Mouse (Mus musculus): Measurements from ENCODE around the gene Camp. TPM values are rescaled to one million over a fixed set of nuclear protein-coding genes. Genes with fewer than 3 reads are reported as not detected.

The Camp gene
- 1.9 TPM in 2 replicates for polyA plus RNA-seq (2016; fragmentation: Nextera tagmentation; extraction: Ambion mirVana)

DNA sequence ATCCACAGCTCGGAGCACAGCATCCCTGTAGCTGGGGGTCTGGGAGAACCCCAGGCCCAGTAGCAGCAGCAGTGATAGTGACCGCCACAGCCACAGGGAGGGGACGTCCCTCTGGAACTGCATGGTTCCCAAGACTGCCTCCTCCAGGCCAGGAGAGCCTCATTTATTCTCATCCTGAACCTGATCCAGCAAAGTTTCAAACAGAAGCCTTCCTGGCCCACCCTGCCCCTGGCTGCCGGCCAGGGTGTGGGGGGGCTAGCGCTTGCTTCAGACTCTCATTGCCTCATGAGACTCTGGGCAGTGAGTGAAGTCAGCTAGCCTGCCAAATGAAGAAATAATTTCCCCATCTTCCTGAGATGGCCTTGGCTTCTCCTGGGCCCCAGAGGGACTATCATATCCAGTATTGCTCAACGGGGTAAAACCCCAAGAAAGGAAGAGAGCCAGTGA lies at the start of gene Camp:
TSS of gene Camp (minus strand) at position 306 of the 447 bp plus-strand sequence.
- H3K4me1 ChIP-seq, result no peaks in the 10 kb centered on the region
- ATAC-seq (ENCODE audit: insufficient number of reproducible peaks, insufficient read depth, low FRiP score, low TSS enrichment), result 0 out of 2 replicates have a peak, but pooled peaks have one; percentile 47
- WGBS, result 65% methylated on average over 6 of the region's 6 CpGs

DNA sequence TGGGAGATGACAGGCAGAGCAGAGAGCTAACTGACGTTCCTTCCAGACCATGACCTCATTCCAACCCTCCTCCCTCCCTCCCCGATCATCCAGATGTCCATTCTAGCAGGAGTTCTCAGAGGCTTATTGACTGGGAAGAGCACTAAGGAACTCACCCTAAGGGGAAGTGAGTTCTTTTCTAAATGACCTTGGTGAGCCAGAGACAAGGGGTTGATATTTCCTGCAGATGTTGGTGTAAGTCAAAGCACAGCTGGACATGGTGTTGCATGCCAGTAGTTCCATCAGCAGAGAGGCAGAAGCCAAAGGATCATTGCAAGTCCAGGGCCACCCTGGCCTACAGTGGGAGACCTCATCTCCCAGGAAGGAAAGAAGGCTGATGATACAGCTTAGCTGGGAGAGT lies 48.6 kb upstream of the Camp start:
- Histone ChIP-seq H3K4me2 (replicated peaks) (no peak overlapping the region), H3K9me3 (no peaks in the 10 kb centered on the region), H3K36me3 (peaks cover 17% of the 10 kb centered on the region), H3K4me1 (peaks cover 11% of the 10 kb centered on the region), H3K27ac (no peak overlapping the region), H3K27me3 (no peaks in the 10 kb centered on the region), H3K9ac (no peak overlapping the region), H3K4me3 (no peak overlapping the region)
- no peak for ATAC-seq (ENCODE audit: insufficient number of reproducible peaks, insufficient read depth, low FRiP score, low TSS enrichment)
- WGBS, result 30% methylated on average over 2 of the region's 2 CpGs

More for the DNA sequence above, at the start of gene Camp:
- H3K27me3 ChIP-seq, result no peaks in the 10 kb centered on the region
- H3K4me2 ChIP-seq (replicated peaks), result no peak within 1 kb of the TSS
- H3K4me3 ChIP-seq, result no peak within 1 kb of the TSS
- H3K9ac ChIP-seq, result no peak within 1 kb of the TSS
- H3K9me3 ChIP-seq, result no peaks in the 10 kb centered on the region
- H3K27ac ChIP-seq, result no peak within 1 kb of the TSS
- H3K36me3 ChIP-seq, result peaks cover 3% of the 10 kb centered on the region; the same call in 1 of the 2 replicates

DNA sequence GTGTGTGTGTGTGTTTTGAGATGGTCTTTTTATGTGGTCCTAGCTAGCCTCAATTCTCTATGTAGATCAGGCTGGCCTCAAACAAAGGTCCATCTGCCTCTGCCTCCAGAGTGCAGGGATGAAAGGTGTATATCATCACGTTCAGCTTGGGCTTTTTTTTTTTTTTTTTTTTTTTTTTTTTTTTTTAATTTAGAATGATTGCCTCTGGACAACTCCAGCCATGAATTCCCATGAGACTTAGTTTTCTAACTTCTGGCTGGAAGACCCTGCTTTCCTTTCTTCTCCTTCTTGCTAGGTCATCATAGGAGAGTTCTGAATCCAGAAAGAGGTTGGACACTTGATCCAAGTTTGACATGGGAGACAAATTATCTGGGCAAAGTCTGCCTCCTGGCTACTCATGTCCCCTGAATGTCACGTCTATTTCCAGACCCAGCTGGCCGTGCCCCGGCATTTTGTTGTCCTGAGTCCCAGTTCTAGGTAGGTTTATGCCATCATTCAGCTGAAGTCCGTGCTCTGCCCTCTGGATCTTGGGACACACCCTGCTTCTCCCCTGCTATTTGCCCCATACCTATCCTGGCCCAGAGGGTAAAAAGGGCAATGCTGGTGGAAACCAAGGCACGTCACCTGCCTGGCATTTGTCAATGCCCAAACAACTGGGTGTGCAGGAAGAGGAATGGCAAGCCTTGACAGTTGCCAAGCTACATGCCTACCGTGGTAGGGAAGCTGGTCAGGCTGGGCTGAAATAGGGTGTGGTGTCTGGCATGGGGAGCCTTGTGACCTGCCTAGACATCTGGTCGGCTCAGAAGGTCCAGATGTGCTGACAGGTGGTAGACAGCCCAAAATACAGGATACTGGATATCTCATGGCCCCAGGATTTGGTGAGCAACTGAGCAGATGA lies 47.1 kb upstream of the Camp start:
- WGBS, result 86% methylated on average over 8 of the region's 8 CpGs
- no peak for ATAC-seq (ENCODE audit: insufficient number of reproducible peaks, insufficient read depth, low FRiP score, low TSS enrichment)
- no peaks in the 10 kb centered on the region for H3K9me3 ChIP-seq
- H3K4me3 ChIP-seq, result no peak overlapping the region
- peaks cover 11% of the 10 kb centered on the region for H3K4me1 ChIP-seq
- H3K4me2 ChIP-seq (replicated peaks), result no peak overlapping the region
- no peaks in the 10 kb centered on the region for H3K27me3 ChIP-seq
- no peak overlapping the region for H3K9ac ChIP-seq
- peaks cover 31% of the 10 kb centered on the region for H3K36me3 ChIP-seq
- no peak overlapping the region for H3K27ac ChIP-seq

DNA sequence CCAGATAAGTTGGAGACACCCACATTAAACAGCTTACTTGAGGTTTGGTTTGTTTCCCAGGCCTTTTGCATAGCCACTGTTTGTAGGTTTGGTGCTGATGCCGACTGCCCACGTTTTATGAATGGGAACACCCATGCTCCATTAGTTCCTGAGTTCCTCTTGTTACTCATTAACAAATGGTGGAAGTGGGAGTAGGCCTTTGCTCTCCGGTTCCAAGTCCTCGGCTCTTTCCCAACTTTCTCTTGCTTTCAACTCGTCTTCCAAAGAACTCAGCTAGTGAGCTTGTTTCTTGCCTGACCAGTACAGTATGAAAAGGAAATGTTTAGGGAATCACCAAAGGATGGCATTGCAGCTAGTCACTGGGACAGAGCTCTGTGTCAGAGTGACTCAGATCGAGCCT lies 46.2 kb upstream of the Camp start:
- WGBS, result 89% methylated on average over 6 of the region's 6 CpGs
- no peak overlapping the region for H3K9ac ChIP-seq
- H3K9me3 ChIP-seq, result no peaks in the 10 kb centered on the region
- peaks cover 11% of the 10 kb centered on the region for H3K4me1 ChIP-seq
- H3K36me3 ChIP-seq, result peaks cover 40% of the 10 kb centered on the region
- no peak overlapping the region for H3K27ac ChIP-seq
- no peak for ATAC-seq (ENCODE audit: insufficient number of reproducible peaks, insufficient read depth, low FRiP score, low TSS enrichment)
- H3K4me3 ChIP-seq, result no peak overlapping the region
- no peak overlapping the region for H3K4me2 ChIP-seq (replicated peaks)
- no peaks in the 10 kb centered on the region for H3K27me3 ChIP-seq

DNA sequence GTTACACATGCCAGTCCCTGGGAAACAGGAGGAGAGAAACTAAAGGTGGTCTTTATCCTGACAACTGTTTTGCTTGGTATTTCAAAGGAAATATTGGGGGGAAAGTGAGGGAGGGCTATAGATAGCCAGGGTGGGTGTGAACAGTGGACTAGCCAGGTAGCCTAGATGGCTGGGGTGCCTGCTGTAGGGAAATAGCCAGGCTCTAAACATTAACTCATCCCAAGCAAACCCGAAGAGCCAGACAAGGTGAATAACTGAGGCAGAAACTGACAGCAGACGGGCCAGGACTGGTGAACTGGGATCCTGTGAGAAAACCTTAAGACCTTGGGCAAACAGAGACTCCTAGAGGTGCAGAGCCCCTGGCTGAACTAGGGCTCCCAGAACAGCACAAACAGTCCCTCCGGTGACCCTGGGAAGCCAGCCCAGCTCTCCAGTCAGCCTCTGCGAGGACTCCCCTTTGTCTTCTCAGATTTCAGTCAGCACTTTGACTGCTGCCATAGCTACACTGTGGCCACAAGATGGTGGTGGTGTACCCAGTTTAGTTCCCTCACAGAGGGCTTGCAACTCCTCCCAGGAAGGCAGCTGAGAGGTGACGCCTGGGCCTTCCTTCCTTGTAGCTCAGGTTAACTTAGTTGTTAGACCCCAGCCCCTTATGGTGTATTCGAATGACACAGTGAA lies 45.1 kb upstream of the Camp start:
- H3K4me1 ChIP-seq, result peaks cover 11% of the 10 kb centered on the region
- ATAC-seq (ENCODE audit: insufficient number of reproducible peaks, insufficient read depth, low FRiP score, low TSS enrichment), result peak; percentile 81
- peak overlapping the region; percentile 77 for H3K27ac ChIP-seq
- WGBS, result 25% methylated on average over 6 of the region's 6 CpGs
- 0 out of 2 replicates have a peak overlapping the region, but pooled peaks have one; percentile 3 for H3K4me2 ChIP-seq (replicated peaks)
- no peaks in the 10 kb centered on the region for H3K27me3 ChIP-seq
- no peaks in the 10 kb centered on the region for H3K9me3 ChIP-seq
- peaks cover 50% of the 10 kb centered on the region for H3K36me3 ChIP-seq
- no peak overlapping the region for H3K4me3 ChIP-seq
- peak overlapping the region; percentile 28; the same call in 1 of the 2 replicates for H3K9ac ChIP-seq

DNA sequence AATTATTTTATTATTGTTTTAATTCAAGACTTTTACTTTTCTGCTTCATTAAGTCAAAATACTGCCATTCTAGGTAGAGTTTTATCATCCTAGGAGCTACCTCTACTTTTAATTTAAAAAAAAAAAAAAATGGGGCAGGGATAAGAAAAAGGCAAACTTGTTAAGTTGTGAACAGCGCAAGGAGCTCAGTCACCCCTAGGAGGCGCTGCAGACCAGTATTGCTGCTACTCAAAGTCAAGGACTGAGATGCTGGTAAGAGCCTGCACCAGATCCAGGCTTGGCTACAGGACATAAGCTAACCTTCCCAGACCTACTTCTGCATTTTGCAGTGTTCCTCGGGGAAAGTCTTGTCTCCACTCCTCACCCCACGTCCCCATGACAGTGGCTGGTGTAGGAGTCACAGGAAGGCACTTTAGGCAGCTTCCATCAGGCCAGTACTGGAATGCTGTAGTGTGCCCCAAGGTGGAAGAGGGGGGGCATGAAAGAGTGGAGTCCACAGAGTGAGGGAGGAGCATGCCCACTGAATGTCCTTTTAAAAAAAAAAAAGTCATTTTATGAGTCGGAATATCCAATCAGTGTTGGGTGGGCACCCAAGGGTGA lies 43.3 kb upstream of the Camp start:
- Histone ChIP-seq H3K4me2 (replicated peaks) (no peak overlapping the region), H3K9me3 (no peaks in the 10 kb centered on the region), H3K27me3 (no peaks in the 10 kb centered on the region), H3K9ac (no peak overlapping the region), H3K27ac (no peak overlapping the region), H3K36me3 (peaks cover 68% of the 10 kb centered on the region), H3K4me1 (peaks cover 11% of the 10 kb centered on the region), H3K4me3 (no peak overlapping the region)
- no peak for ATAC-seq (ENCODE audit: insufficient number of reproducible peaks, insufficient read depth, low FRiP score, low TSS enrichment)
- 66% methylated on average over 5 of the region's 5 CpGs for WGBS

DNA sequence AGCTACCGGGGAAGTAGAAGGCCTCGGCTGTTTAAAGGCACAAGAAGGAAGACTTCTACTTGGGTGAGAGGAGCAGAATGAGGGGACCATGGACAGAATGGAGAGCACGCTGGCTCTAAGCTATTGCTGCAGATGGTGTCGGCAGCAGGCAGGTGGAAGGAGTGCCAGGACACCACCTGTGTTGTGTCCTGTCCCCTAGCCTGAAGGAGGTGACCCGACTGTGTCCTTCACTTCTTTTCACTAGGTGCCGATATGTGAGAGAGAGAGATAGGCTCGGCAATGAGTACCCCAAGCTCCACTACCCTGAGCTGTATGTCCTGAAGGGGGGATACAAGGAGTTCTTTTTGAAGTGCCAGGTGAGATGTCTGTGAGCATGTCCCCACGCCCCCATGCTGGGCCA lies 42.1 kb upstream of the Camp start:
- Histone ChIP-seq H3K36me3 (peaks cover 76% of the 10 kb centered on the region), H3K4me3 (no peak overlapping the region), H3K9ac (no peak overlapping the region), H3K4me1 (peaks cover 11% of the 10 kb centered on the region), H3K27ac (no peak overlapping the region), H3K4me2 (replicated peaks) (no peak overlapping the region), H3K9me3 (no peaks in the 10 kb centered on the region), H3K27me3 (no peaks in the 10 kb centered on the region)
- ATAC-seq (ENCODE audit: insufficient number of reproducible peaks, insufficient read depth, low FRiP score, low TSS enrichment), result no peak
- WGBS, result 87% methylated on average over 8 of the region's 8 CpGs

DNA sequence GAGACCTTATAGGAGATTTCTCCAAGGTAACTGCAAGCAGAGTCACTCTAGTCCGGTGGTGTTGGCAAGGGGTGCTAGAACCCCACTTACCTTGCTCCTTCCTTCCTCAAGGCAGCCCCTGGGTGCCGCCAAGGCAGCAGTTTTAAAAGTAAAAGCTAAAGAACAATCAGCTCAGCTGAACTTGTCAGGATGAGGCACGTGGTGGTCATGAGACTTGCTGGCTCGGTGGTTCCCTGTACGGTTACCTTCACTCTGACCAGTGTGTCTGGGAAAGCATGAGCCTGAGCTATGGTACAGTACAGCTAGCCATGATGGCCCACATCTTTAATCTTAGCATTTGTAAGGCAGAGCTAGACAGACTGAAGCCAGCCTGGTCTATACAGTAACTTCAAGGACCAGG lies 37.9 kb upstream of the Camp start:
- peaks cover 99% of the 10 kb centered on the region for H3K36me3 ChIP-seq
- H3K9ac ChIP-seq, result no peak overlapping the region
- H3K4me1 ChIP-seq, result no peaks in the 10 kb centered on the region
- no peaks in the 10 kb centered on the region for H3K9me3 ChIP-seq
- ATAC-seq (ENCODE audit: insufficient number of reproducible peaks, insufficient read depth, low FRiP score, low TSS enrichment), result no peak
- no peak overlapping the region for H3K4me2 ChIP-seq (replicated peaks)
- H3K4me3 ChIP-seq, result no peak overlapping the region
- H3K27me3 ChIP-seq, result no peaks in the 10 kb centered on the region
- WGBS, result 88% methylated on average over 5 of the region's 5 CpGs
- H3K27ac ChIP-seq, result no peak overlapping the region

DNA sequence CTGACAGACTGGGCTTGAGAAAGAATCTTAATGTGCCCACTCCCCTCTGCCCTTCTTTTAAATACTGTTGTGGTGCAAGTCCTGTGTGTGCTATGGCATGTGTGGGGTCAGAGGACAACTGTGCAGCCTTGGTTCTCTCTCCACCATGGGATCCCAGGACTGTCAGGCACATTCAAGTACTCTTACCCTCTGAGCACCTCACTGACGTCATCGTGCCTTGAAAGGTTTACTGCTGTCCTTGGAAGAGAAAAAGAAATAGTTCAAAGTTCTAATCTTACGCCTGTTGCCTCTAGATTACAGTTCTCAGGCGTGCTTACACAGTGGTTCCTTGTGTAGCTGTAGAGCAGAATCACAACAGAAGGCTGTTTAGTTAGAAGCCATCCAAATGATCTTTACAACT lies 36.8 kb upstream of the Camp start:
- Histone ChIP-seq H3K4me1 (no peaks in the 10 kb centered on the region), H3K4me3 (no peak overlapping the region), H3K36me3 (peaks cover 99% of the 10 kb centered on the region), H3K9ac (no peak overlapping the region), H3K4me2 (replicated peaks) (no peak overlapping the region), H3K27me3 (no peaks in the 10 kb centered on the region), H3K27ac (no peak overlapping the region), H3K9me3 (no peaks in the 10 kb centered on the region)
- no peak for ATAC-seq (ENCODE audit: insufficient number of reproducible peaks, insufficient read depth, low FRiP score, low TSS enrichment)
- WGBS, result 77% methylated on average over 4 of the region's 4 CpGs

DNA sequence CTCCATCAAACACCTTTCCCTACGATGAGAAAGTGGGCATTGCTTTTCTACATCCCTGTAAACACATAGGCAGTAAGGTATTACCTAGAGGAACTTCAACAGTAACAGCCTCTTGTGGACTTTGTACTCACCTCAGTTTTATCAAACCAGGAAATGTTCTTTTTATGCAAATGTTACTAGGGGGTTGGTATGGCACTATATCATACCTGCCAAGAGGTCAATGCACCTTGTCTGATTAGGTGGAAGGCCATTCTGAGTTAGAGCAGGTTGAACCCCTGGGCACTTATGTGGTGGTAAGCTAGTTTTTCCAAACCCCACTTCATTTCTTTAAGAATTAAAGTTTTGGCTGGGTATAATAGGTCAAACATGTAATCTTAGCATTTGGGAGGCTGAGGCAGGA lies 29.9 kb upstream of the Camp start:
- no peak overlapping the region for H3K9ac ChIP-seq
- H3K4me3 ChIP-seq, result no peak overlapping the region
- H3K4me2 ChIP-seq (replicated peaks), result no peak overlapping the region
- WGBS, result 89% methylated on average over 1 of the region's 1 CpGs
- no peak overlapping the region for H3K27ac ChIP-seq
- H3K27me3 ChIP-seq, result no peaks in the 10 kb centered on the region
- ATAC-seq (ENCODE audit: insufficient number of reproducible peaks, insufficient read depth, low FRiP score, low TSS enrichment), result no peak
- no peaks in the 10 kb centered on the region for H3K9me3 ChIP-seq
- H3K4me1 ChIP-seq, result peaks cover 9% of the 10 kb centered on the region
- peaks cover 60% of the 10 kb centered on the region for H3K36me3 ChIP-seq

DNA sequence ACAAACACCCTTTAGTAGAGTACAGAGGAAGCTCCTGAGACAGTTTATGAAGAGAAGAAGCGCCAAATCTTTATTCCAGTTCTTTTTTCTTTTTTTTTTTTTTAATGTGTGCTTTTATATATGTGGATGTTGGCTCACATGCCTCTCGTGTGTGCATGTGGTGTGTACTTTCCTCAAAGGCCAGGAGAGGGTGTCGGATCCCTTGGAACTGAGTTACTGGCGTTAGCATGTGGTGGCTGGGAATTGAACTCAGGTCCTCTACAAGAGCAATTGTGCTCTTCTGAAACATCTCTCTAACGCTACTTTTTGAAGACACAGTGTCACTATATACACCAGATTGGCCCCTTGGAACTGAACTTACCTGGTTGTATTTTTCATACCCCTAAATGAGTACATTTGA lies 28.2 kb upstream of the Camp start:
- 72% methylated on average over 5 of the region's 5 CpGs for WGBS
- peak overlapping the region; percentile 86 for H3K4me3 ChIP-seq

More for the DNA sequence above, 28.2 kb upstream of the Camp start:
- H3K27ac ChIP-seq, result no peak overlapping the region
- peaks cover 9% of the 10 kb centered on the region for H3K4me1 ChIP-seq
- peak overlapping the region; percentile 91 for H3K4me2 ChIP-seq (replicated peaks)
- ATAC-seq (ENCODE audit: insufficient number of reproducible peaks, insufficient read depth, low FRiP score, low TSS enrichment), result no peak
- no peaks in the 10 kb centered on the region for H3K27me3 ChIP-seq
- H3K9me3 ChIP-seq, result no peaks in the 10 kb centered on the region
- no peak overlapping the region for H3K9ac ChIP-seq
- H3K36me3 ChIP-seq, result peaks cover 45% of the 10 kb centered on the region
